ENCODE assay signal across 8 mouse cellular contexts in genomic region chr7:143068882-143069591, GRCm38 (mm10). TPM values are rescaled to one million over a fixed set of nuclear protein-coding genes. Genes with fewer than 3 reads are reported as not detected.
DNase-seq lines count a peak whose midpoint lies in the region; ATAC-seq and TF ChIP-seq lines count a peak whose summit lies in the region.

Tssc4 (plus strand) TSS chr7:143069249.

- ATAC-seq in common myeloid progenitor, adult 5-6 weeks (replicated peaks; ENCODE audit: low read depth, poor library complexity, severe bottlenecking), result peak; percentile 83
- ATAC-seq in hindbrain, postnatal 0 days, result peak; percentile 96
- peak; percentile 77 for ATAC-seq in megakaryocyte, adult 5-6 weeks (ENCODE audit: poor library complexity, severe bottlenecking)

- WGBS in hindbrain, postnatal 0 days, result under 1% methylated on average over 51 of the region's 51 CpGs

- H3K4me1 ChIP-seq in hindbrain, postnatal 0 days (ENCODE audit: insufficient read depth, low read length), result peaks cover 19% of the 10 kb centered on the region

- H3K27ac ChIP-seq in gastrocnemius, adult 2 months, result peak within 1 kb of the TSS; percentile 92
- H3K27ac ChIP-seq in hindbrain, postnatal 0 days, result peak within 1 kb of the TSS; percentile 92
- H3K27ac ChIP-seq in left cerebral cortex, adult 2 months, result peak within 1 kb of the TSS; percentile 85

- peak within 1 kb of the TSS; percentile 90 for H3K9ac ChIP-seq in hindbrain, postnatal 0 days (replicated peaks; ENCODE audit: low read length)

- no peaks in the 10 kb centered on the region for H3K27me3 ChIP-seq in hindbrain, postnatal 0 days (ENCODE audit: insufficient read depth, low read length)

- no peak for TF ChIP-seq CTCF in gastrocnemius, adult 2 months (IDR thresholded peaks at IDR 0.05)
- TF ChIP-seq CTCF in hindbrain, postnatal 0 days (IDR thresholded peaks at IDR 0.05; ENCODE audit: low read depth), result 0 out of 2 replicates have a peak, but pooled peaks have one; percentile 1
- no peak for TF ChIP-seq CTCF in left cerebral cortex, adult 2 months (IDR thresholded peaks at IDR 0.05)

- peak within 1 kb of the TSS; percentile 83 for H3K4me3 ChIP-seq in gastrocnemius, adult 2 months
- H3K4me3 ChIP-seq in hindbrain, postnatal 0 days (ENCODE audit: low read length), result peak within 1 kb of the TSS; percentile 87
- peak within 1 kb of the TSS; percentile 86 for H3K4me3 ChIP-seq in left cerebral cortex, adult 2 months

- DNase-seq in ZHBTc4 (ENCODE audit: low read depth, low spot score), result peak; percentile 100
- peak; percentile 98 for DNase-seq in gastrocnemius, adult 2 months
- DNase-seq in hindbrain, postnatal 0 days (ENCODE audit: low spot score), result peak; percentile 100
- peak; percentile 96 to 98 for DNase-seq in left cerebral cortex, adult 2 months (ENCODE audit: extremely low spot score in 1 of 2, low spot score in 2 of 2)
- peak; percentile 99 for DNase-seq in right cerebral cortex, adult 2 months (ENCODE audit: low spot score in 2 of 2)
- DNase-seq in urinary bladder, postnatal 14 days (ENCODE audit: low spot score), result peak; percentile 98

- H3K4me2 ChIP-seq in hindbrain, postnatal 0 days (ENCODE audit: low read depth, low read length), result peak within 1 kb of the TSS; percentile 99

- peaks cover 34% of the 10 kb centered on the region for H3K36me3 ChIP-seq in hindbrain, postnatal 0 days (ENCODE audit: insufficient read depth, low read length)

- intact Hi-C loops in gastrocnemius, adult 2 months (cut with DNase I), result loop anchor here (2.0 kb wide), 1 partner anchor 16 kb away; the partner anchor contains the start of gene Cd81
- intact Hi-C loops in left cerebral cortex, adult 2 months (cut with DNase I), result loop anchor here (1.0 to 2.0 kb wide), 2 partner anchors 16 to 61 kb away; partner anchors contain the start of gene Cd81

- H3K9me3 ChIP-seq in hindbrain, postnatal 0 days (ENCODE audit: low read length), result no peaks in the 10 kb centered on the region

RNA-seq across cellular contexts. Expression of gene Tssc4, which starts in this region (rescaled TPM):
- total RNA-seq in common myeloid progenitor, adult 5-6 weeks (2017), result 25.3 and 25.5 TPM in 2 replicates
- total RNA-seq in gastrocnemius, adult 2 months (2021), result 1 to 10 TPM; 6.6 to 8.2 TPM
- 106 and 118 TPM in 2 replicates for total RNA-seq in hindbrain, postnatal 0 days (2014; rRNA removed)
- polyA plus RNA-seq in hindbrain, postnatal 0 days (2015; fragmentation: Nextera tagmentation; extraction: Ambion mirVana), result 101 and 102 TPM in 2 replicates
- 10 to 100 TPM; 38.0 to 41.5 TPM for total RNA-seq in left cerebral cortex, adult 2 months (2021)
- total RNA-seq in megakaryocyte, adult 5-6 weeks (2015), result 14.0 and 19.2 TPM in 2 replicates
- 17.7 and 20.5 TPM in 2 replicates for total RNA-seq in megakaryocyte, adult 5-6 weeks (2017)

Comparison
In these comparisons a context has a peak if more than half of its experiments do, and no peak if none do; other contexts are left out.
1. Peak in every context shown above with its lines: DNase-seq, ATAC-seq, H3K4me3 ChIP-seq and H3K27ac ChIP-seq.